Comparison of ENCODE assay signal across 9 mouse cellular contexts in genomic region chr4:96718977-96719966, GRCm38 (mm10). TPM values are rescaled to one million over a fixed set of nuclear protein-coding genes. Genes with fewer than 3 reads are reported as not detected.
DNase-seq lines count a peak whose midpoint lies in the region; ATAC-seq and TF ChIP-seq lines count a peak whose summit lies in the region.
"Had no signal": no experiment of that assay in that cellular context is flagged by ENCODE, and none has a peak within 500 bp of the region (broad histone marks: within the 10 kb centered on the region; RNA-seq: fewer than 3 reads in every experiment).

No protein-coding gene starts in this region.

- intact Hi-C loops in gastrocnemius, adult 2 months (cut with DNase I) = no loop called here
- intact Hi-C loops in gastrocnemius, postnatal 36 days (cut with DNase I) = no loop called here
- intact Hi-C loops in left cerebral cortex, postnatal 14 days (cut with DNase I) = loop anchor here (10.0 kb wide), 1 partner anchor 316 kb away; no protein-coding TSS in a partner anchor

- no peak overlapping the region for H3K4me3 ChIP-seq in gastrocnemius, adult 2 months

- peak overlapping the region; percentile 48; the same call in 1 of the 2 replicates for H3K27ac ChIP-seq in gastrocnemius, adult 2 months

- no peak for TF ChIP-seq CTCF in gastrocnemius, adult 2 months (IDR thresholded peaks at IDR 0.05)

- no peak for ATAC-seq in activated CD4-positive, CD25-positive, alpha-beta regulatory T cell, adult 4 months

- DNase-seq in gastrocnemius, adult 2 months = no peak
- DNase-seq in gastrocnemius, postnatal 36 days = no peak
- DNase-seq in frontal cortex, postnatal 14 days (ENCODE audit: low spot score in 2 of 2) = peak; percentile 34 to 46
- DNase-seq in left cerebral cortex, postnatal 14 days (ENCODE audit: low spot score in 2 of 2) = peak; percentile 38 to 77
- DNase-seq in right cerebral cortex, adult 18-20 months = peak; percentile 54
- DNase-seq in T-cell, adult 2 months (ENCODE audit: low spot score) = no peak
- DNase-seq in urinary bladder, postnatal 14 days (ENCODE audit: low spot score) = no peak

RNA-seq across cellular contexts. Expression of gene Cyp2j5, which starts 55.3 kb away (rescaled TPM):
- total RNA-seq in gastrocnemius, adult 2 months (2021) = not detected
- not detected for total RNA-seq in gastrocnemius, postnatal 36 days (2021)
- not detected for total RNA-seq in left cerebral cortex, postnatal 14 days (2021)
- not detected for polyA plus RNA-seq in activated CD4-positive, CD25-positive, alpha-beta regulatory T cell, adult 4 months (2017; shearing (Covaris generic))
- polyA plus RNA-seq: heart, postnatal 0 days had no signal

Comparison
In these comparisons a context has a peak if more than half of its experiments do, and no peak if none do; other contexts are left out.
1. DNase-seq: peak in frontal cortex, postnatal 14 days (2 of 2), left cerebral cortex, postnatal 14 days (2 of 2) and right cerebral cortex, adult 18-20 months (single experiment); none in gastrocnemius, adult 2 months (single experiment), gastrocnemius, postnatal 36 days (0 of 2), T-cell, adult 2 months (single experiment) and urinary bladder, postnatal 14 days (single experiment).